Mouse (Mus musculus): ENCODE measurements around the gene Fgd1.

- TF ChIP-seq CTCF (IDR thresholded peaks at IDR 0.05; ENCODE audit: low read depth), result no peak
- TF ChIP-seq EP300 (IDR thresholded peaks at IDR 0.05; ENCODE audit: low read depth), result no peak
Measured at GRCm38 (mm10) chrX:151085599-151085998, 39.6 kb downstream of the Fgd1 start.
